Mouse (Mus musculus) thymus, postnatal 14 days (tissue): ENCODE results near the gene Sqstm1.

Experiments used
- DNase-seq: peaks from one replicate; pipeline ENCODE4 v3.0.0; 2021

The Sqstm1 gene

DNA sequence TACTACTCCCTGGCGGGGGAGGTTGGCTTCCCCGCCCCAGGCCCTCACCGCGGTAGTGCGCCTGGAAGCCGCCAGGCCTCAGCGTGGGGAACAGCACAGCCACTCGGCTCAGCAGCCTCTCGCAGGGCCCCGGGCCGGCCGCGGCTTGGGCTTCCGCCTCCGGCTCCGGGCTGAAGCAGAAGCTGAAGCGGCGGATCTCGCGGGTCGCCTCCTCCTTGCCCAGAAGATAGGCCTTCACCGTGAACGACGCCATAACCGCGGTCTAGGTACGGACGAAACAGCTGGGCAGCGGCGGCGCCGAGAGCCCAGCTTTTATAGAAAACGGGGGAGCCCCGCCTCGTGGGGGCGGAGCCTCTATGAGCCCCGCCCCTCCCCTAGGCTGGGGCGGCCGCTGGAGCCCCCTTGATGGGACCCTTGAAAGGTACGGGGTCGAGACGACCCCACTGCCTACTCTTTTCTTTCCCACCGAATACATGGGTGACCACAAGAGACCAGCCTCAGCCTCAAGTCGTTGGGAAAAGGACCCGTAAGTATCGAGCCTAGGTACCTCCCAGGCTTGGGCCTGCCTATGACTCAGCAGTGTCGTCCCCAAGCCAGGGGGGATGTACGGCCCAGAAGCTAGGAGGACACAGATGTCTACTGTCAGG lies at the start of gene Sqstm1, which contains the start of gene Mgat4b:
Gene Sqstm1, minus strand, starts transcription at position 323 of the 647 bp plus-strand sequence.
Gene Mgat4b, plus strand, starts transcription at position 386 of the 647 bp plus-strand sequence.
- DNase-seq = peak; percentile 83

DNA sequence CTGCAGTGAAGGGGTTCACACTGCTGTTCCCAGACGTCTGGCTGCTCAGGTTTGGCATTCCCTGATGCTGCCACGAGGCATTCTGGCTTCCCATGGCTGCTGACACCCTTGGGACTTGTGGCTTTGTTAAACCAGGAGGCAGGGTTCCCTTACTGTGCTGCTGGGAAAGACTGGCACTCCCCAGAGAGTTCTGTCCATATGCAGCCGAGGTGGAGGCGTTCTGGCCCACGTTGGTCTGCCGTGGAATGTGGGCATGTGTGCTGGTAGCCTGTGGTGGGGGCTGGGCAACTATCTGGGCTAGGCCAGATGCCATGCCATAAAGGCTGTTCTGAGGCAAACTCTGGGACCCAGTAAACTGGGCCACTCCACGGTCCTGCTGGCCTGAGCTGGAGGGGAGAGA lies 47.7 kb upstream of the Sqstm1 start:
- no peak for DNase-seq

GRCm38 (mm10) chr11:50256615-50257014 lies 46.0 kb upstream of the Sqstm1 start:
- no peak for DNase-seq

- DNase-seq = no peak
Observed at GRCm38 (mm10) chr11:50254010-50254580, 43.5 kb upstream of the Sqstm1 start.

- DNase-seq = no peak
Observed at GRCm38 (mm10) chr11:50253393-50253792, 42.8 kb upstream of the Sqstm1 start.

DNA sequence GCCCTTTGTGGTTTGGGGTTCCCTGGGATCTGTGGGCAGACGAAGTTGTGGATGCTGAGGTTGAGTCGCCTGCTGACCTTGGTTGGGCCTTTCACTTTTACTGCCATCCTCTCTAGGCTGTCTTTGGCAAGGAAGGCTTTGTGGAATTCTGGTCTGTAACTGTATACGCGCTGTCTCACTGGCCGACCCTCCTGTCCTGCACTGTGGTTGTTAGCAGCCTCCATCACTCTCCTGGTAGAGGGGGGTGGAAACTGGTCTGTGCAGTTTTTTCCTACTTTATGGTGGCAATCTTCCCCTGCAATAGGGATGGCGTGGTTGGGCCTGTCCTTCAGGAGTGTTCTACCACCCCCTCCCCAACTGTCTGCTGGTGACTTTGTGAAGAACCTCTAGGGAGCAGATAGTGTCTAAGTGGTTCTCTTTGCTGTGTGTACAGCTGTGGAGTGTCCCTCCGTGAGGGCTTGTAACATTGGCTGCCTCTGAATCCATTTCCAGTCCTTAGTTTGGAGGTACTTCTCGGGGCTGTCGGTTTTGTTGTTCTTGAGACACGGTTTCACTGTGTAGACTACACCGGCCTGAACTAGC lies 42.1 kb upstream of the Sqstm1 start:
- DNase-seq = no peak

- DNase-seq = no peak
Observed at GRCm38 (mm10) chr11:50252166-50252565, 41.5 kb upstream of the Sqstm1 start.

- no peak for DNase-seq
Observed at GRCm38 (mm10) chr11:50248473-50249171, 38.0 kb upstream of the Sqstm1 start.

- DNase-seq = no peak
Observed at GRCm38 (mm10) chr11:50245269-50245668, 34.6 kb upstream of the Sqstm1 start.

GRCm38 (mm10) chr11:50243926-50244325 lies 33.3 kb upstream of the Sqstm1 start:
- no peak for DNase-seq

GRCm38 (mm10) chr11:50240235-50240911 lies 29.7 kb upstream of the Sqstm1 start:
- DNase-seq = no peak

GRCm38 (mm10) chr11:50238821-50239791 lies 28.5 kb upstream of the Sqstm1 start:
- no peak for DNase-seq

DNA sequence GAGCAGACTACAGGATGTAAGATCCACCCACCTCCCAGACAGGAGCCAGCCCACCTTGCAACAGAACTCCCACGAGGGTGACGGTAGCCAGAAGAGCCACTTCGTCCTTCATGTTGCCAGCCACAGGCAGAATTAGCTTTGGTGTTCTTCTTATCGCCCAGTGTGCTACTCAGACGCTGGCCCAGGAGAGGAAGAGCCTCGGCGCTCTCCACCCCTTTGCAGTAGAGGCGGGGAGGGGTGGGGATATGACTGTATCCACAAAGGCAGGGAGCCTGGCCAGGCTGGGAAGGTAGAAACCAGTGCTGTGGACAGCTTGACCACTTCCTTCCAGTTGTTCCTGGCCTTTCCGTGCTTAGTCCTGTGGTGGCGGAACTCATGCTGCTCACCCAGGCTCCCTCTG lies 27.7 kb upstream of the Sqstm1 start, which contains the start of gene Ltc4s:
Gene Ltc4s, minus strand, starts transcription at position 293 of the 400 bp plus-strand sequence.
- no peak for DNase-seq

GRCm38 (mm10) chr11:50236937-50237835 lies 26.6 kb upstream of the Sqstm1 start:
- DNase-seq = no peak

DNA sequence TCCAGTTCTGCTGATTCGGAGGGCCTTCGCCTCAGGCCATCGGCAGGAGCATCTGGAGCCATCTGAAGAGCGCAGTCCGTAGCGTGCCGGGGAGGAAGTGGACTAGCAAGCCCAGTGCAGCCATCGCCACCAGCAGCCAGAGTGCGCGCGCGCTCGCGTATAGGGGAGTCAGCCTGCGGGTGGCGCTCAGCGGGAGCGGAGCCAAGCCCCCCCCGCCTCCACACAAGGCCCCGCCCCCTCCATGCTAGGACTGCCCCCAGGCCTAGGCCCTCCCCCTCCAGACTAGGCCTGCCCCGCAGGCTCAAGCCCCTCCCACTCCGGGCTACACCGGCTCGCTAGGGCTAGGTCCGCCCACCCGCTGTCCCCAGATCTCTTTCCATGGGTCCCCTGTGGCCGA lies 25.9 kb upstream of the Sqstm1 start:
- peak; percentile 94 for DNase-seq

DNA sequence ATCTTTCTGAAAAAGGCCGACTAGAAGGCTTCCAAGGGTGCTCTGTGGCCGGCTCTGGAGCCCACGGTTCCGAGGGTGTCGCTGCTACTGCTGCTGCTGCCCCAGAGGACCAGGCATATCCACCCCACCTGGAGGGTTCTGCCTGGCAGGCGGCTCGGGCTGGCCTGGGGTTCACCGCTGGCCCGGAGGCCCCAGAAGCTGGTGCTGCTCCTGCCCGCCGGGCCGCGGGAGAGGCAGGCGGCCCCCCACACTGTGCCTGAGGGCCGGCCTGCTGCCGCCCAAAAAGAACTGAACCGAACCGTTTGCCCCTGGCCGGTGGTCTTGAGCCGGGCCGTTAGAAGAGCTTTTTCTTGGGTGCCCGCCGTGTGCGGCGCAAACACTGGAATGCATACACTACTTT lies 24.0 kb upstream of the Sqstm1 start:
- DNase-seq = no peak

DNA sequence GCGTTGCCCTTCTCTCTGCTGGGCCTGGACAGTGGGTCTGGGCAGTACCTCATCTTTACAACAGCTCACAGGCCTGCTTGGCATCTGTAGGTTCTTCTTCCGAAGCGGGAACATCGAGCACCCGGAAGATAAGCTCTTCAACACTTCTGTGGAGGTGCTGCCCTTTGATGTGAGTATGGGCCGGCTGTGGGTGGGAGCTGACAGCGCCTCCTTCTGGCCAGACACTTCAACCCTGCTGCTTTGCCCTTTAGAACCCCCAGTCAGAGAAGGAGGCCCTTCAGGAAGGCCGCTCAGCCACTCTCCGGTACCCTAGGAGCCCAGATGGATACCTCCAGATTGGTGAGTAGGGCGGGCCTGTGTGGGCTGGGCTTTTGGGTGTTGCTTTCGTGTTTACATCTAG lies 23.4 kb upstream of the Sqstm1 start:
- no peak for DNase-seq

- DNase-seq = no peak
Observed at GRCm38 (mm10) chr11:50233022-50233421, 22.4 kb upstream of the Sqstm1 start.

DNA sequence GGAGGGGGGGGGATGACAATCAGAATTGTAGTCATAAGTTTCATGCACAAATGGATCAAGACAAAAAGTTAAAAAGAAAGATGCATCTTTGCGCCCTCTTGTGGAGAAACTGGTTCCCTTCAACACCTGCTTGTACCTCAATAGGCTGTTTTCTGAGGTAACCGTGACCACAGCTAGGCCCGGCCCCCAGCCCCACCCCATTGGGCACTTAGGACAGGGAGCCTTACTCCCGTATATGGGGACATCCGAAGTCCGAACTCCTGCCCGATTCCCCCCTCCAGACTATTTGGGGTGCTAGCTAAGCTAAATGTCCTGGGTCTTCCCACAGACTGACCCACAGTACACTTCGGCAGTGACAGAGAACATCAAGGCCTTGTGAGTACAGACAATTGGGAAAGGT lies 20.8 kb upstream of the Sqstm1 start:
- peak; percentile 71 for DNase-seq

- no peak for DNase-seq
Observed at GRCm38 (mm10) chr11:50230481-50231304, 20.1 kb upstream of the Sqstm1 start.
